Mouse (Mus musculus) monocyte, adult 2 months (primary cell): ENCODE results near the gene Dcaf12.

Experiments
- DNase-seq, 2 experiments: peaks; one replicate each; pipeline ENCODE4 v3.0.0; 2022; ENCODE audit warnings: low spot score in 2 of 2, low read depth in 1 of 2

Gene Dcaf12

DNA sequence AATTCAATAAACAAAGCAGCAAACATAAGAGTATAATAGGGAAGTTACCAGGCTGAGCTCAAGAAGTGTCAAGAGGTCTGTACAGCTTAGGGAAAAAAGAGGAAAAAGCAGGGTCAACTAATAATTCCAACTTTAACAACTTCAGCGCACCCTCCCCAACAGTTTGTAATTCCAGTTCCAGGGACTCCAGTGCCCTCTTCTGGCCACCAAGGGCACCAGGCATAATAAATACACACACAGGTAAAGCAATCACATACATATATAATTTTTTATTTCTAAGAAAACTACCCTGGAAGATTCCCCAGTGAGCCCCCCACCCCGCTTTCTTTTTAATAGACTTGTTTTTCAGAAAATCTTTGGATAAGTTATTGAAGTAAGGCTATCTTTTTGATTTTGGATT is 69.3 kb downstream of the Dcaf12 start:
- no peak for DNase-seq
